Mouse (Mus musculus) gastrocnemius, adult 18-20 months (tissue): ENCODE measurements around the gene Gtf3c2. TPM values are rescaled to one million over a fixed set of nuclear protein-coding genes. Genes with fewer than 3 reads are reported as not detected.

ENCODE experiments used
- DNase-seq: peaks from one replicate; pipeline ENCODE4 v3.0.0; 2021; ENCODE audit warnings: low spot score
- total RNA-seq, 2 experiments: library from RNA; stranded (reverse); gene quantifications; 2 replicates each; pipeline ENCODE4 v1.2.3; 2021

The Gtf3c2 gene
- total RNA-seq, 2 experiments from 2014 or later = 20.7 to 20.9 TPM

- DNase-seq = no peak
Measured at GRCm38 (mm10) chr5:31151746-31152145, 28.2 kb downstream of the Gtf3c2 start.

GRCm38 (mm10) chr5:31149781-31150180 is 30.2 kb downstream of the Gtf3c2 start:
- DNase-seq = no peak

GRCm38 (mm10) chr5:31138968-31139425 is 40.9 kb downstream of the Gtf3c2 start:
- DNase-seq = no peak

GRCm38 (mm10) chr5:31138241-31138967 is 41.5 kb downstream of the Gtf3c2 start, which contains the start of gene Ucn:
Ucn (minus strand) TSS chr5:31138829.
- DNase-seq = no peak

- no peak for DNase-seq
Measured at GRCm38 (mm10) chr5:31137658-31138057, 42.3 kb downstream of the Gtf3c2 start.

- no peak for DNase-seq
Measured at GRCm38 (mm10) chr5:31136730-31137424, 43.1 kb downstream of the Gtf3c2 start.

- DNase-seq = no peak
Measured at GRCm38 (mm10) chr5:31126050-31126449, 53.9 kb downstream of the Gtf3c2 start.

- DNase-seq = no peak
Measured at GRCm38 (mm10) chr5:31123481-31123880, 56.5 kb downstream of the Gtf3c2 start.

- no peak for DNase-seq
Measured at GRCm38 (mm10) chr5:31121111-31121510, 58.8 kb downstream of the Gtf3c2 start.

GRCm38 (mm10) chr5:31116912-31117311 is 63.0 kb downstream of the Gtf3c2 start:
- no peak for DNase-seq

- DNase-seq = peak; percentile 85
Measured at GRCm38 (mm10) chr5:31116354-31116753, 63.6 kb downstream of the Gtf3c2 start, which contains the start of gene Trim54. Trim54 (plus strand) TSS chr5:31116712.

GRCm38 (mm10) chr5:31110781-31111180 is 69.2 kb downstream of the Gtf3c2 start:
- DNase-seq = no peak

- DNase-seq = no peak
Measured at GRCm38 (mm10) chr5:31108000-31108490, 71.9 kb downstream of the Gtf3c2 start, which contains the start of gene Slc30a3. Slc30a3 (minus strand) TSS chr5:31108237.

Other genes with a start within 250 kb of the Gtf3c2 start
- gene Cgref1, start 234.6 kb downstream of the Gtf3c2 start, total RNA-seq = 1 to 10 TPM; 3.0 to 3.9 TPM
- 10 to 100 TPM; 70.5 to 78.2 TPM for gene Preb, start 219.8 kb downstream of the Gtf3c2 start, total RNA-seq
- under 1 TPM; 0.07 to 0.21 TPM for gene Tcf23, start 211.5 kb downstream of the Gtf3c2 start, total RNA-seq
- 10 to 100 TPM; 45.3 to 45.4 TPM for gene Atraid, start 131.8 kb downstream of the Gtf3c2 start, total RNA-seq
- gene Slc5a6, start 131.2 kb downstream of the Gtf3c2 start, total RNA-seq = 1 to 10 TPM; 4.3 to 5.7 TPM
- gene Cad, start 125.4 kb downstream of the Gtf3c2 start, total RNA-seq = 10 to 100 TPM; 21.0 to 24.9 TPM
- not detected for gene Dnajc5g, start 73.9 kb downstream of the Gtf3c2 start, total RNA-seq
- under 1 TPM in 1 of 2 experiments, not detected in 1; 0.09 TPM for gene Slc30a3, start 71.9 kb downstream of the Gtf3c2 start, total RNA-seq
- 100 to 1,000 TPM; 438 to 512 TPM for gene Trim54, start 63.4 kb downstream of the Gtf3c2 start, total RNA-seq
- gene Ucn, start 41.3 kb downstream of the Gtf3c2 start, total RNA-seq = not detected
- 10 to 100 TPM; 18.8 to 22.0 TPM for gene Mpv17, start 25.9 kb downstream of the Gtf3c2 start, total RNA-seq
- under 1 TPM; 0.28 to 0.50 TPM for gene Gm29609, start 233 bp downstream of the Gtf3c2 start, total RNA-seq
- gene Snx17, start 13.1 kb upstream of the Gtf3c2 start, total RNA-seq = 10 to 100 TPM; 29.1 to 30.8 TPM
- gene Eif2b4, start 13.3 kb upstream of the Gtf3c2 start, total RNA-seq = 10 to 100 TPM; 42.9 to 46.8 TPM
- gene Zfp513, start 22.2 kb upstream of the Gtf3c2 start, total RNA-seq = 1 to 10 TPM; 6.0 to 7.2 TPM
- gene Ppm1g, start 40.5 kb upstream of the Gtf3c2 start, total RNA-seq = 10 to 100 TPM; 37.8 to 43.9 TPM
- 10 to 100 TPM; 50.3 to 54.9 TPM for gene Nrbp1, start 60.7 kb upstream of the Gtf3c2 start, total RNA-seq
- not detected for gene Gm9970, start 61.1 kb upstream of the Gtf3c2 start, total RNA-seq
- gene Krtcap3, start 71.5 kb upstream of the Gtf3c2 start, total RNA-seq = 1 to 10 TPM; 1.9 to 2.1 TPM
- gene Ift172, start 111.0 kb upstream of the Gtf3c2 start, total RNA-seq = 10 to 100 TPM; 26.2 to 26.9 TPM
- gene Fndc4, start 115.9 kb upstream of the Gtf3c2 start, total RNA-seq = 1 to 10 TPM; 1.5 to 1.6 TPM
- gene Gckr, start 117.3 kb upstream of the Gtf3c2 start, total RNA-seq = not detected